Mouse (Mus musculus) olfactory bulb, adult 2 months (tissue): ENCODE results near the gene Ccdc82.

Experiments
- CTCF ChIP-seq: fragments of 200-500 bp; IDR thresholded peaks from 2 replicates; pipeline ENCODE4 v1.5.1; 2012; ENCODE audit warnings: low read depth, mild to moderate bottlenecking, low read length, moderate library complexity; ENCODE audit not compliant: insufficient read depth
- POLR2A ChIP-seq: fragments of 200-500 bp; IDR thresholded peaks from 2 replicates; pipeline ENCODE4 v1.6.1; 2012; ENCODE audit warnings: mild to moderate bottlenecking, low read depth, low read length, moderate library complexity; ENCODE audit not compliant: insufficient read depth

GRCm38 (mm10) chr9:13256726-13257125, 10.0 kb downstream of the Ccdc82 start:
- TF ChIP-seq CTCF: no peak
- no peak for TF ChIP-seq POLR2A
